Mouse (Mus musculus) thymus, postnatal 25 days (tissue): ENCODE data around the gene Tgfbr1.

ENCODE experiments used
- DNase-seq: peaks from one replicate; pipeline ENCODE4 v3.0.0; 2022

The Tgfbr1 gene

GRCm38 (mm10) chr4:47424376-47424775 lies 71.4 kb downstream of the Tgfbr1 start:
- DNase-seq, result no peak

GRCm38 (mm10) chr4:47425247-47425830 lies 72.3 kb downstream of the Tgfbr1 start:
- DNase-seq, result peak; percentile 58

GRCm38 (mm10) chr4:47427606-47428005 lies 74.6 kb downstream of the Tgfbr1 start:
- DNase-seq, result no peak

GRCm38 (mm10) chr4:47430557-47430956 lies 77.5 kb downstream of the Tgfbr1 start:
- DNase-seq, result no peak

- DNase-seq, result no peak
Measured at GRCm38 (mm10) chr4:47431081-47431480, 78.1 kb downstream of the Tgfbr1 start.

- DNase-seq, result no peak
Measured at GRCm38 (mm10) chr4:47432766-47433165, 79.7 kb downstream of the Tgfbr1 start.

- DNase-seq, result no peak
Measured at GRCm38 (mm10) chr4:47435131-47435530, 82.1 kb downstream of the Tgfbr1 start.

- DNase-seq, result no peak
Measured at GRCm38 (mm10) chr4:47435566-47436360, 82.7 kb downstream of the Tgfbr1 start.

GRCm38 (mm10) chr4:47437365-47438340 lies 84.6 kb downstream of the Tgfbr1 start:
- peak; percentile 83 for DNase-seq

- DNase-seq, result no peak
Measured at GRCm38 (mm10) chr4:47438956-47439355, 85.9 kb downstream of the Tgfbr1 start.

- no peak for DNase-seq
Measured at GRCm38 (mm10) chr4:47440951-47441350, 87.9 kb downstream of the Tgfbr1 start.

- DNase-seq, result no peak
Measured at GRCm38 (mm10) chr4:47448526-47448925, 95.5 kb downstream of the Tgfbr1 start.

- no peak for DNase-seq
Measured at GRCm38 (mm10) chr4:47449116-47449515, 96.1 kb downstream of the Tgfbr1 start.

GRCm38 (mm10) chr4:47449586-47450522 lies 96.8 kb downstream of the Tgfbr1 start:
- DNase-seq, result no peak
